Mouse (Mus musculus) right cerebral cortex, adult 18-20 months (tissue): ENCODE results near the gene Grin3a.
"Not testable (repeated sequence)": the region's sequence is repeated elsewhere in the genome, so short reads cannot be mapped to it uniquely, and the experiment has no call there.

Experiments
- DNase-seq: peaks from one replicate; pipeline ENCODE4 v3.0.0; 2022; ENCODE audit warnings: mixed read lengths

Grin3a gene

DNA sequence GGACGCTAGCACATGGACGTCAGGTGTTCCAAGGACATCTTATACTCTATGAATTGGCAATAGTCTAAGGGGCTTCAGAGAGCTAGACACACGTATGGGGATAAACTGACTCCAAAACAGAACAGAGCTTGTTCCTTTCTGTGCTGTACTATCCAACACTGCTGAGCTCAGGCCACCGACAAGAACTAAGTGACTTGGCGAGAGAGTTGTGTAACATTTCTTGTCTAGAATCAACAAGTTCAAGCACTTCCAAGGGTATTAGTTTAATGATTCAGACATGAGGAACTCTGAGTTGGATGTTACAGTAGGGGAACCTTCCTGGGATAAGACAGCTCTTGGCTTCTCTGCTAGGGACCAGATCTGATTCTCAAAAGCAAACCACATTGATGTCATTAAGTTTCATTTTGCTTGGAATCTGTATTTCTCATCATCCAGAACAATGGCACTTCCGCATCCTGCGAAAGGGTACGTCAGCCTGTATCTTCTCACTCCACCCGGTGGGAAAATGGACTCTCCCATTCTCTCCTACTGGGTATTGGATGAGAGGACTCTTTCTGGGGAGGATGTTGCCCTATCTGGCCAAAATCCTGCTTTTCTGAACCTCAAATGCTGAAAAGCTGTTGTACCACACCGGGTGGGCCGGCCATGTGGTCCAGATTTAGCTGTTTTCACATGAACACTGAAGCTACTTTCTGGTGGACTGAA, 165.2 kb downstream of the Grin3a start:
- no peak for DNase-seq

DNA sequence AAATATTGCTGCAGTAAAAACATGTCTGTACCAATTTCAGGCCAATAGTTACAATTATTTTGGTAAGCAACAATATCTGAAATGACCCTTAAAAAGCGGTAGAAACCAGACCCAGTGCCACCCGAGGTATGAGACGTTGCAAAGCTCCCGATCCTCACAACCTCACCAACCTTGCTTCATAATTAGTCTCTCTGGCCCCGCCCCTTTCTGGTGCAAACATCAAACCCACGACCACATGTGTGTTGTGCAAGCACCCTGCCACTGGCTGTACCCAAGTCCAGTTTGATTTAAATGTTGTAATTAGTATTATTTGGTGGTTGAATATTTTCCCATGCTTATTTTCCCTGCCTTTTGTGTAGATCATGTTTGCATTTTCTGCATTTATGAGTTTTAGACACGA, 168.8 kb downstream of the Grin3a start:
- DNase-seq, result no peak

DNA sequence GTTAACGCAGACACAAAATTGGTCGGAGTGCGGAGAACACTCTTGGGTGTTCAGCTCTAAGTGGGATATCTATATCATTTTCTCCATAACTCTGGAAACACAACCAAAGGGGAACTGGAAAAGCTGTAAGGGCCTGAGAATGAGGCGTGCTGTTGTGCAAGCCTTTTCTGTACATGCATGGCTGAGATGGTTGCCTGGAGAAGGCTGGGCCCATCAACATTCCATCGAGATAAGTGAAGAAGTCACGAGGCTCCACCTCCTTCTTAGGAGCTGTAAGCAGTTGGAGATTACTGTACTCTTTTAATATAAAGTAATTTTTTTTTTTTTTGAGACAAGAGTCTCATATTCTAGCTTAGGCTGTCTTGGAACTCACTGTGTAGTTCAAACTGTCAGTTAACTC, 169.5 kb downstream of the Grin3a start:
- DNase-seq, result no peak

DNA sequence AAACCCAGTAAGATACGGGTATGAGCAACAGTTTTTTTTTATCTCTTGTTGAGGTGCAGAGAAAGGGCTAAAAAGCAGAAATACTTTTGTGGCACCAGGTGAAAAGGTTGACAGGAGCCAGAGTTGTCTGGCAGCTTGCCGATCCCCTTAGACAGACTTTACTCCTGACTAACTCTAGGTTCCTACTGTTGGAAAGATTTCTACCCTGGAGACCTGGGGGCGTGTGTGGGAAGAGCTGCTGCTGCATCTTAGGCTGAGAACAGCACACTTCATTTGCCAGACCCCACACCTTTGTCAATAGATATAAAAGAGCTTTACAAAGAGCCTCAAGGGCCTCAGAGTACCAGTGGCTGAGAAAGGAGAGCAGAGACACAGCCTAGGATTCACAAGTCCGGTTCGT, 180.7 kb downstream of the Grin3a start:
- peak; percentile 59 for DNase-seq

DNA sequence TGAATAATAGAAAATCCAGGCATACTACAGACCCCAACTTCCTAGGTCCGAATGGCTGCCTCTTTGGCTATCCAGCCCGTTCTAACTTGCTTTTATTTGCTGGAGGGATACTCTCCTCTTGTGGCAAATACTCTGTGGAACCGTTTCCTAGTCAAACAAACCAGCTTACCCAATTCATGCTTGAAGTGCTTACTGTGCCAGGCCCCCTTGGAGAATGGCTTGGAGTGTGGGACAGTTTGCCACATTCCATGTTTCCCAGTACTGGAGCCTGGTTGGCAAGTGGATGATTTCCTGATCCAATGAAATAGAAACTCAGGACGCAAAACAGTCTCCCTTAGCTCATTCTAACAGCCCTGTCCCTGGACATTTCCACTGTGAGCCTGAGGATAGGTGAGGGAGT, 183.3 kb downstream of the Grin3a start:
- DNase-seq, result no peak

DNA sequence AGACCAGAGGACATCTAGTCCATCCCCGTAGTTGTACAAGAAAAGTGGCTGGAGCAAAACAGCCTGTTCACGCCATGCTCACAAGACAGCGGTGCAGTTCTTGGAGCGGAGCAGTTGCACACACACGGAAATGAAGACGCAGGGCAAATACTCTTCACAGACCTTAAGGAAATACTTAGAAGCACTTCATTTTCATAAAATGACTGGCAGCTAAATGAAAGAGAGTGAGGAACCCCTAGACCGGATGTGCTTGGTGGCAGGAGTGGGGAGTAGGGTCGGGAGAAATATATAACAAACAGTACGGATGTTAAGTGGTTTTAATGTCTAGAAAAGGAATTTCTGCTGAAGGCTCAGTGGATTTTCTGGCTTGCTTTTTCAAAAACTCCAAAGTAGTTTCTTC, 183.9 kb downstream of the Grin3a start:
- DNase-seq, result no peak

DNA sequence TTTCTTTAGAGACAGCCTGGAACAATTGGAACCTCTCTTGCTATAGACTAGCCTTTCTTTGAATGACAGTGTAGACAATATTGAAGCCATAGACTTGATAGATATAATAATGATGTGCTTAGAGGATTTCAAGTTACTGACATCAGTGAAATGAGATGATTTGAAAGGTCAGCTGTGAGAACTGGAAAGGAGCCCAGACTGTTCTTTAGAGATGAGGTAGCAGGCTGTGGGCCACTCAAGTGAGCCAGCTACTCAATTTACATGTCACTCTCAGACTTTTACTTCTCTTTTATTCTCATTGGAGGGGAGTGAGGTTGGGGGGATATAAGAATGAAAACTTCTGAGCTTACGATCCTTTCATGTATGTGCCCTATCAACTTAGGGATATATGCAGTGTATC, 186.1 kb downstream of the Grin3a start:
- no peak for DNase-seq

DNA sequence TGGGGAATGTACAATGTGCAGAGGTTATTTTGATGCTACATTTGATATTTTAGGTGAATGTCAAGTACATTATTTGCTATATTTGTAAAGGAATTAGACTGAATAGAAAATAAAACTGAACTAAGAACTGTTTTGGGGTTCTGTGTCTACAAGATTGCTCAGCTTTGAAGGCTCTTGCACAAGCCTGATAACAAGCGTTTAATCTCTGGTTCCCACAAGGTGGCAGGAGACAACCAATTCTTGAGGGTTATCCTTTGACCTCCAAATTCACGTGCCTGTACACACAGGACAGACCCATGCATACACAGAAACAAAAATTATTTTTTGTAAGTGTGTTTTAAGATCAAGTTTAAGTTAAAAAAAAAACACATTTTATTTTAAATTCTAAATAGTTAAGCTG, 205.6 kb downstream of the Grin3a start:
- DNase-seq, result no peak

DNA sequence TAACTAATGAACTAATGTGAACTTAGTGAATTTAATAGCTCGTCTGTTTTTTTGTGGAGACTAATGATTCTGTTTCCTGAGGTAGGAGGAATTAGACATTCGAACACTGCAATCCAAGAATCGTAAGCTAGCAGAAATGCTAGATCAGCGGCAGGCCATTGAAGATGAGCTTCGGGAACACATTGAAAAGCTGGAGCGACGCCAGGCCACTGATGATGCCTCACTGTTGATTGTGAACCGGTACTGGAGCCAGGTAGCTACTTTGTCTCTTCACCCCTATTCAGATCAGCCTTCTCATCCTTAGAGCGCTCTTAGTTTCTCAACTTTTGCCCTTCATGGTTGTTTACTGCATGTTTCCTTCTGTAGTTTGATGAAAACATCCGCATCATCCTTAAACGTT, 207.7 kb downstream of the Grin3a start:
- DNase-seq, result no peak

DNA sequence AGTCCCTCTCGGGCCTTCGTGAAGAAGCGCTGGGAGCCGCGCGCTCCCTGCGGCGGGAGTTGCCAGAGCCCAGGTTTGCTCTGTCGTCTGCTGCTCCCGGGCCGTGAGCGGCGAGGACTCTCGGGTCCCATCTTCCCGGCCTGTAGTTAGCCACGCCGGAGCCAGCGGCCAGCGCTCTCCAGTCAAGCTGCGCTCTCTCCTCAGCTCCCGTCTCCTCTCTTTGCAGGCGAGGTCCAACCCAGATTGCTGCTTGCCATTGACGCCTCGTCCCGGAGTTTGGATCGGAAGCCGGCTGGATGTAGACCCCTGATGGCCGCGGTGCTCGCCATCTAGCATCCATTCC, 213.4 kb downstream of the Grin3a start:
- DNase-seq, result no peak

DNA sequence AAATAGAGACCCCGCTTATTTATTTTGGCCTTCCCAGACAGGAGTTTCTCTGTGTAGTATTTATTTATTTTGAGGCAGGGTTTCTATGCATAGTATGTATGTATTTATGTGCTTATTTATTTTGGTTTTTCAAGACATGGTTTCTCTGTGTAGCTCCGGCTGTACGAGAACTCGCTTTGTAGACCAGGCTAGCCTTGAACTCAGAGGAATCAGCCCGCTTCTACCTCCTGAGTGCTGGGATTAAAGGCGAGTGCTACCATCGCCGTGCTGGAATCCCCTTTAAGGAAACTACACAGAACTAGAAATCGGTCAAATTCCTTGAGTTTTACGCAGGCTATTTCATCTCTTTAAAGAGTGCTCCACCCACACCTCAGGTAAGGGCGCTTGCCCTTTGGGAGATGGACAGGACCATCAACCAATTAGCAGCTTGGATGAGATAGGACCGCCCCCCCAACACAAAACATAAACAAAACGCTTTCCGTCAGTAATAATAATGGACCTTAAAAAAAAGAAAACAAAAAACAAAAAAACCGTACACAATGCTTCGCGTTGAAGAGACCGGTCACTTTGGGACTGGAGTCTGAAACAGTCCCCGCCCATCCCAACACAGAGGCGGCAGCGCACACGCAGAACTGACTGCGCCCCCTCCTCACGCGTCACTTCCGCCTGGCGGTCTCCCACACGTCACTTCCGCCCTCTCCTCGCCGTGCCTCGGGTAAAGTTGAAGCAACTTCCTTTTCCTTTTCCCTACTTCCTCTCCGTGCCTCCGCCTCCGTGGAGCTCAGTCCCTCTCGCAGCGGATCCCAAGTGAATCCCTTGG, 214.0 kb downstream of the Grin3a start, which contains the start of gene Rnf20:
Rnf20 (plus strand) TSS at position 688 of the 820 bp plus-strand sequence.
- DNase-seq, result peak; percentile 97

DNA sequence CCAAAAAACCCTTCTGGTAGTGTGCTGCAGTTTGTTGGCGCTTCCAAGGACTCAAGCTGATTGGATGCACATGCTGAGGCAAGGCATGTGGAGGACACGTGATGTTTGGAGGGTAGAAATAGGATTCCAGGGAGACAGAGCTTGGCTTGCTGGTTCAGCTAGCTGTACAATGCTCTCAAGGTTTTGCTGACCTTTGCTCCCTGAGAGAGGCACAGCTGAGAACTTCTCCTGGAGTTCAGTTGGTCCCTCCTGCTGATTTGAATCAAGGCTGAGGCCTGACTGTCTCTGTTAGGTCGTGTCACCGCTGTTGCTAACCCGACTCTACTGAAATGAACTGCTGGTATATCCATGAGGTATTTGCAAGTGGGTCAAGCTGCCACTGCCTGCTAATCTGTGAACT, 216.6 kb downstream of the Grin3a start:
- DNase-seq, result no peak

DNA sequence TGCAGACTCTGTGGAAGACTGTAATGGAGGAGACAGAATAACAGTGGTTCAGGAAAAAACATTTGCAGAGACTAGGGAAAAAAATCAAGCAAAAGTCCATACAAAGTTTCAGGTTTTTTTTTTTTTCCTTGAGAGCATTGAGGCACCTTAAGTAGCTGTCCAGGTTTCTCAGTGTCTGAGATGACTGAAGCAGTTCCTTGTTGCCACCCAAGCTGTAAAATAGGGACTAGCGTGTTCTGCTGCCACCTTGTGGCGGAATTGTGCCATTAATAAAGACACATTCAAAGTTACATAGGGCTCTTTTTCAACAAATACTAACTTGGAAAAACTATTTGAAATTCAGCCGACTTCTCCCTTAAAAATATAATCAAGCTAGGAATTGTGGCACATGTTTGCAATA, 218.6 kb downstream of the Grin3a start:
- DNase-seq, result peak; percentile 80

DNA sequence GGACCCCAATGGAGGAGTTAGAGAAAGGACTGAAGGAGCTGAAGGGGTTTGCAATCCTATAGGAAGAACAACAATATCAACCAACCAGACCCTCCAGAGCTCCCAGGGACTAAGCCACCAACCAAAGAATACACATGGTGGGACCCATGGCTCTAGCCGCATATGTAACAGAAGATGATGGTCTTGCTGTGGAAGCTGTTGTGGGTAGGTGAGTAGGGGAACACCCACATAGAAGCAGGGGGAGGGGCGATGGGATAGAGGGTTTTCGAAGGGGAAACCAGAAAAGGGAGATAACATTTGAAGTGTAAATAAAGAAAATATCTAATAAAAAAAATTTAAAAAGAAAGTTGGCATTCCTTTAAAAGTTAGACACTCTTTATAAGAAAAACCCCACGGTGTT, 220.6 kb downstream of the Grin3a start:
- not testable (repeated sequence) for DNase-seq

DNA sequence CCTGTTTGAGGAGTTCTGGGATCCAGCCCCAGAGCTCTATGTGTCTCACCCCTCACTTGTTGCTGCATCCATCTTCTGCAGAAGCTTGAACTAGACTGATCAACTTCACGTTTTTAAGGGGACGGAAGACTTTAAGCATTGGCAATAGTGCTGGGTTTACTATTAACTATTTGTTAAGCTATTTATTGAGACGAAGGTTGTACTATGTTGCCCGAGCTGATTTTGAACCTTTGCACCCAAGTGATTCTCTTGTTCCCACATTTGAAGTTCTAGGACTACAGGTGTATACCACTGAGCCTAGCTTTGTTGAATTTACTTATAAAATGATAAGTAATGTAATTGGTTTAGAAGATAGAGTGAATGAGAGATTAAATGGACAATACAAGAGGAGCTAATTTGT, 221.6 kb downstream of the Grin3a start:
- no peak for DNase-seq

DNA sequence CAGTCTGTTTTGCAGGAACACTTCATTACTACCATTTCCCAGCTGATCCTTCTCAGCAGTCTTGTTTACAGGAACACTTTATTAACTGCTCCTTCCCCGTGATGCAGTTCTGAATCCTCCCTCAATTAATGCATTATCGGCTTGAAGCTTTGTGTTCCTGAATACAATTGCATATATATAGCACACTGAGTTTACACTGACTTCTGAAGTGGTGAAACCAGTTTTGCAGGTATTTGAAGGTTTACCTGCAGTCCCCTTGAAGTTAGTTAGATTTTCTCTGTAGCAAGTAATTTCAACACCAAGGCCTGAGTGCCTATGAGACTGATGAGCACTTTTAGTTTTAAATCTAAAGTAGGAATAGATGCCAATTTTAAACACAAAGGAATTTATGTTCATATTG, 223.3 kb downstream of the Grin3a start:
- DNase-seq, result no peak

DNA sequence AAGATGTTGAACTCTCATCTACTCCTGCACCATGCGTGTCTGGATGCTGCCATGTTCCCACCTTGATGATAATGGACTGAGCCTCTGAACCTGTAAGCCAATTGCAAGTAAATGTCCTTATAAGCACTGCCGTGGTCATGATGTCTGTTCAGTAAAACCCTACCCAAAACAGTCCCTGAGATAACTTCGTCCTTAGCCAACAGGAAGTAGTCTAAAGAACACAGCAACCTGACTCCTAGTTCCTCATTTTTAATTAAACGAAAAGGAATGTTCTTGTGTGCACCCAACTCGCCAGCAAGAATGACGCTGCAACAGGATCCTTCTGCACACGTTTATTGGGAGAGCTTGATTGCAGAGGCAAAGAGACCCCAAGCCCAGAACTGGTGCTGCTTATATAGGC, 225.7 kb downstream of the Grin3a start:
- not testable (repeated sequence) for DNase-seq

DNA sequence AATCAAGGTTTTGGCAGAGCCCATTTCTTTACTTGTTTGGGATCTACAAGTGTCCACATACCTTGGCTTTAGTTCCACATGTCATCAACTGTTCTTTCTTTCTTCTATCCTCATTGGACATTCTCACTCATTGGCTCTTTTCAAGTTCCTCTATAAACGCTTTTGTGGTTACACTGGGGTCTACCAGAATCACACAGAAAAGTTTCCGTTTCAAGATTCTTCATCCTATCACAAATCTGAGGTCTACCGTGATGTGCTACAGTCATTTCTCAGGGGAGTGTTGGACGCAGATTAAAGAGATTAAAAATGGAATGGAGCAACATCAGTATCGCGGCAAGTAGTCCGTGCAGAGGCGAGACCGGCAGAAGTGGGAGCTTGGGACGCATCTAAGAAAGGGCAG, 228.6 kb downstream of the Grin3a start:
- DNase-seq, result no peak
